In the genomic region with DNA sequence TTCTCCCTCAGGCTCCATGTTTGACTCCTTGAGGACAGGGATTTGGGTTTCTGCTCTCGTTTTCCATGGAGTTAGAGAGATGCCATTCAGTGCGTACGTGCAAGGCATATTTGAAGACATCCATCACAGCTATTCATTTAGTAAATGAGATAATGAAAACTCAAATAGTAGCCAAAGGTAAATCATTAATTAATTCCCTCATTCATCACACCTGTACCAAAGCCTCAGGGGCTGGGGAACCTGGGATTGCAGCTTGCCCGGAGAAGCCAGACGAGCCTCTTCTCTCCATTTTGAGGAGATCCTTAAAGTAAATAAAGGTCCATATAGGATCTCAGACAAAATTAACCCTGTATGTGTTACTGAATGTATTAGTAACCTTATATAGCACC, we compare ENCODE assay signal across 10 mouse cellular contexts. TPM values are rescaled to one million over a fixed set of nuclear protein-coding genes. Genes with fewer than 3 reads are reported as not detected.
DNase-seq lines count a peak whose midpoint lies in the region; ATAC-seq and TF ChIP-seq lines count a peak whose summit lies in the region.
"Had no signal": no experiment of that assay in that cellular context is flagged by ENCODE, and none has a peak within 500 bp of the region (broad histone marks: within the 10 kb centered on the region; RNA-seq: fewer than 3 reads in every experiment).

No protein-coding gene starts in this region.

- H3K36me3 ChIP-seq in heart, embryonic 10.5 days, result no peaks in the 10 kb centered on the region
- no peaks in the 10 kb centered on the region for H3K36me3 ChIP-seq in embryonic facial prominence, embryonic 13.5 days
- no peaks in the 10 kb centered on the region for H3K36me3 ChIP-seq in intestine, postnatal 0 days (ENCODE audit: control insufficient read depth, insufficient read depth)
- H3K36me3 ChIP-seq in midbrain, embryonic 13.5 days, result no peaks in the 10 kb centered on the region
- no peaks in the 10 kb centered on the region for H3K36me3 ChIP-seq in thymus, adult 2 months (ENCODE audit: control insufficient read depth, insufficient read depth, low read length)

- no peaks in the 10 kb centered on the region for H3K9me3 ChIP-seq in heart, embryonic 10.5 days
- H3K9me3 ChIP-seq in embryonic facial prominence, embryonic 13.5 days, result no peaks in the 10 kb centered on the region
- H3K9me3 ChIP-seq in intestine, postnatal 0 days (ENCODE audit: control insufficient read depth), result no peaks in the 10 kb centered on the region
- H3K9me3 ChIP-seq in midbrain, embryonic 13.5 days, result no peaks in the 10 kb centered on the region

- DNase-seq in heart, embryonic 10.5 days (ENCODE audit: low spot score), result no peak
- DNase-seq in heart, adult 11 months, result no peak
- DNase-seq in yolk sac, embryonic 10.5 days (ENCODE audit: low spot score), result no peak
- DNase-seq in thymus, adult 2 months, result no peak
- DNase-seq: cerebellum, postnatal 25 days; gastrocnemius, postnatal 25 days had no signal

- 5% methylated on average over 5 of the region's 5 CpGs for WGBS in heart, embryonic 10.5 days
- 19% methylated on average over 5 of the region's 5 CpGs for WGBS in embryonic facial prominence, embryonic 13.5 days
- 23% methylated on average over 5 of the region's 5 CpGs for WGBS in intestine, postnatal 0 days
- 1% methylated on average over 5 of the region's 5 CpGs for WGBS in midbrain, embryonic 13.5 days
- 65% methylated on average over 5 of the region's 5 CpGs for WGBS in thymus, adult 2 months

- peak overlapping the region; percentile 91 for H3K4me2 ChIP-seq in embryonic facial prominence, embryonic 13.5 days
- H3K4me2 ChIP-seq in intestine, postnatal 0 days (replicated peaks; ENCODE audit: low read depth), result peak overlapping the region; percentile 99; the same call in 1 of the 2 replicates
- H3K4me2 ChIP-seq in midbrain, embryonic 13.5 days (replicated peaks), result peak overlapping the region; percentile 89

- H3K27ac ChIP-seq in heart, embryonic 10.5 days, result peak overlapping the region; percentile 96
- no peak overlapping the region for H3K27ac ChIP-seq in embryonic facial prominence, embryonic 13.5 days
- no peak overlapping the region for H3K27ac ChIP-seq in intestine, postnatal 0 days (ENCODE audit: low read depth, low read length)
- H3K27ac ChIP-seq in midbrain, embryonic 13.5 days, result peak overlapping the region; percentile 80
- no peak overlapping the region for H3K27ac ChIP-seq in thymus, adult 2 months (ENCODE audit: control insufficient read depth, insufficient read depth, low read length)

- no peak for ATAC-seq in embryonic facial prominence, embryonic 13.5 days (ENCODE audit: insufficient number of reproducible peaks, insufficient read depth, low FRiP score, low TSS enrichment, low read depth)
- no peak for ATAC-seq in intestine, postnatal 0 days
- no peak for ATAC-seq in midbrain, embryonic 13.5 days
- ATAC-seq in activated CD4-positive, CD25-positive, alpha-beta regulatory T cell, adult 4 months, result no peak

- no peak overlapping the region for H3K9ac ChIP-seq in embryonic facial prominence, embryonic 13.5 days
- H3K9ac ChIP-seq in intestine, postnatal 0 days (ENCODE audit: low read depth, low read length), result no peak overlapping the region
- H3K9ac ChIP-seq in midbrain, embryonic 13.5 days (replicated peaks), result no peak overlapping the region

- H3K4me3 ChIP-seq in heart, embryonic 10.5 days, result peak overlapping the region; percentile 95
- H3K4me3 ChIP-seq in embryonic facial prominence, embryonic 13.5 days, result peak overlapping the region; percentile 87
- no peak overlapping the region for H3K4me3 ChIP-seq in intestine, postnatal 0 days (ENCODE audit: low read depth, low read length)
- peak overlapping the region; percentile 87 for H3K4me3 ChIP-seq in midbrain, embryonic 13.5 days (replicated peaks)
- H3K4me3 ChIP-seq in thymus, adult 2 months (ENCODE audit: control insufficient read depth, insufficient read depth, low read length), result no peak overlapping the region

- peaks cover 55% of the 10 kb centered on the region for H3K4me1 ChIP-seq in heart, embryonic 10.5 days
- H3K4me1 ChIP-seq in embryonic facial prominence, embryonic 13.5 days, result peaks cover 39% of the 10 kb centered on the region
- 0 out of 2 replicates have a peak, but pooled peaks cover 5% of the 10 kb centered on the region for H3K4me1 ChIP-seq in intestine, postnatal 0 days (replicated peaks; ENCODE audit: control insufficient read depth, insufficient read depth, low read length)
- H3K4me1 ChIP-seq in midbrain, embryonic 13.5 days (replicated peaks), result peaks cover 41% of the 10 kb centered on the region
- peaks cover 7% of the 10 kb centered on the region; the same call in 1 of the 2 replicates for H3K4me1 ChIP-seq in thymus, adult 2 months (replicated peaks; ENCODE audit: control insufficient read depth, insufficient read depth, low read length)

- H3K27me3 ChIP-seq in heart, embryonic 10.5 days (ENCODE audit: insufficient read depth, poor library complexity, severe bottlenecking), result no peaks in the 10 kb centered on the region
- H3K27me3 ChIP-seq in embryonic facial prominence, embryonic 13.5 days, result peaks cover 16% of the 10 kb centered on the region; the same call in 1 of the 2 replicates
- H3K27me3 ChIP-seq in intestine, postnatal 0 days (replicated peaks; ENCODE audit: control insufficient read depth, insufficient read depth, low read length), result 0 out of 2 replicates have a peak, but pooled peaks cover 7% of the 10 kb centered on the region
- peaks cover 3% of the 10 kb centered on the region; the same call in 1 of the 2 replicates for H3K27me3 ChIP-seq in midbrain, embryonic 13.5 days
- H3K27me3 ChIP-seq in thymus, adult 2 months (ENCODE audit: control insufficient read depth, insufficient read depth, low read length), result peaks cover 7% of the 10 kb centered on the region

- no peak for TF ChIP-seq CTCF in intestine, postnatal 0 days (IDR thresholded peaks at IDR 0.05; ENCODE audit: low read depth)
- TF ChIP-seq CTCF in thymus, adult 2 months (IDR thresholded peaks at IDR 0.05; ENCODE audit: borderline replicate concordance, control insufficient read depth, extremely low read depth, insufficient read depth, low read length, poor library complexity), result no peak

- TF ChIP-seq POLR2A in thymus, adult 2 months (IDR thresholded peaks at IDR 0.05; ENCODE audit: control insufficient read depth, extremely low read depth, insufficient read depth, low read length, poor library complexity), result no peak

RNA-seq across cellular contexts. Expression of gene Ptpn13, which starts 1.1 kb away (rescaled TPM):
- 13.5 and 16.4 TPM in 2 replicates for polyA plus RNA-seq in heart, embryonic 10.5 days (2016; fragmentation: Nextera tagmentation; extraction: Ambion mirVana)
- polyA plus RNA-seq in embryonic facial prominence, embryonic 13.5 days (2015; fragmentation: Nextera tagmentation; extraction: Ambion mirVana), result 18.0 and 19.9 TPM in 2 replicates
- polyA plus RNA-seq in intestine, postnatal 0 days (2015; fragmentation: Nextera tagmentation; extraction: Ambion mirVana), result 0.90 and 1.3 TPM in 2 replicates
- 6.8 and 8.7 TPM in 2 replicates for polyA plus RNA-seq in midbrain, embryonic 13.5 days (2015; fragmentation: Nextera tagmentation; extraction: Ambion mirVana)
- 6.4 and 7.6 TPM in 2 replicates for polyA plus RNA-seq in thymus, adult 2 months (2012; rRNA removed)
- polyA plus RNA-seq in activated CD4-positive, CD25-positive, alpha-beta regulatory T cell, adult 4 months (2017; shearing (Covaris generic)), result 10 to 100 TPM; 19.6 to 20.3 TPM

Comparison
In these comparisons a context has a peak if more than half of its experiments do, and no peak if none do; other contexts are left out.
1. H3K27ac ChIP-seq: peak in heart, embryonic 10.5 days (single experiment) and midbrain, embryonic 13.5 days (single experiment); none in embryonic facial prominence, embryonic 13.5 days (single experiment), intestine, postnatal 0 days (single experiment) and thymus, adult 2 months (single experiment).
2. H3K4me3 ChIP-seq: peak in heart, embryonic 10.5 days (single experiment), embryonic facial prominence, embryonic 13.5 days (single experiment) and midbrain, embryonic 13.5 days (single experiment); none in intestine, postnatal 0 days (single experiment) and thymus, adult 2 months (single experiment).
3. Peak in every context shown above with its lines, with median percentiles within 50 percentile points of each other: H3K4me2 ChIP-seq.